Mouse (Mus musculus): ENCODE measurements around the gene Olfr140.

Olfr140 gene

GRCm38 (mm10) chr2:90063494-90063893, at the start of gene Olfr140:
Gene Olfr140 (minus strand): TSS chr2:90063594.
- no peak for DNase-seq

- no peak for DNase-seq
These were observed 6.7 kb upstream of the Olfr140 start for GRCm38 (mm10) chr2:90070065-90070464.

GRCm38 (mm10) chr2:90035037-90035436, 28.4 kb downstream of the Olfr140 start, which contains the start of gene Olfr1265:
Gene Olfr1265 (plus strand): TSS chr2:90035337.
- DNase-seq = no peak

GRCm38 (mm10) chr2:90025477-90025876, 37.9 kb downstream of the Olfr140 start, which contains the start of gene Olfr1264:
Gene Olfr1264 (minus strand): TSS chr2:90025577.
- no peak for DNase-seq

- no peak for DNase-seq
These were observed 51.6 kb downstream of the Olfr140 start, which contains the start of gene Olfr1263 for GRCm38 (mm10) chr2:90011831-90012230. Gene Olfr1263 (plus strand): TSS chr2:90012131.

GRCm38 (mm10) chr2:89999845-90000244, 63.5 kb downstream of the Olfr140 start, which contains the start of gene Olfr1262:
Gene Olfr1262 (plus strand): TSS chr2:90000145.
- no peak for DNase-seq

Measured in lung, postnatal 4 days (tissue).